Mouse (Mus musculus) T-cell, adult 2 months (primary cell): ENCODE results near the gene Zbtb46.

ENCODE experiments used
- DNase-seq: peaks from one replicate; pipeline ENCODE4 v3.0.0; 2022; ENCODE audit warnings: low spot score

The Zbtb46 gene

DNA sequence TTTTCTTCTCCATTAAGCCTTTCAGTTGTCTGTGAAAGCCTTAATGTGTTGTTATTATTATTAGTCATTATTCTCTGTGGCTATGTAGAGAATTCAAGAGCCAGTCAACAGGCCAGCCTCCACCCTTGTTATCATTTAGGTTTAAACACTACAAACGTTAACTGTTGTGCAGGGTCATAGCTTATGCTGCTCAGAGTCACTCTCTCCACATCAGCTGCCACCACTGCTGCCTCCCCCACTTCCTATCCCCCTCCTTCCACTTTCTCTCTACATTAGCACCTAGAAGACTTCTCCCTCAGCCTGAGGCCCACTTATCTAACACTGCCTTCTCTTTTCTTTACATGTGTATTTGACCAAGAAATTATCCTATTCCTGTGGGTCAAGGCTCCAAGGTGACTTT is 57.7 kb downstream of the Zbtb46 start:
- DNase-seq, result no peak

DNA sequence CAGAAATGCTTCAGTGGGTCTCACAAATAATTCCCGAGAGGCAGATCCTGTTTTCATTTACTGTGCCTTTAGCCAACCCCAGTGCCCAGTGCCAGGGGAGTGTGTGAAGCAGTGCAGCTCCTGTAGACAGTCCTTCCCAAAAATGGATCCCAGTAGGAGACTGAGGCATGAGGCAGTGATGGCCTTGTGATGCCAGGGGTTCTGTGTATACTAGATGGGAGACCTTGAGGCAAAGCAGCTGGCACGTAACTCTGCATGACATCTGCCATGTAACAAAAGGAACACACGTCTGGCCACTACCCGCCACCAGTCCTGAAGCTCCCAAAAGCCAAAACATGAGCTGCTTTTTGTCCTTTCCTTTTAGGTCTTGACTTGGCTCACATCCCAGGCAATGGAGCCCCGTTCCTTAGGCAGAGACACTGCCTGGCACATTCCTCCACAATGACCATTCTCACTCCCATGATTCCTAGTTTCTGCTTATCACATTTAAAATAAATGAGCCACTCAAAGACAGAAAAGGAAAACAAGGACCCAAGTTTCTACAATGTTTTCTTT is 61.9 kb downstream of the Zbtb46 start:
- DNase-seq, result no peak

DNA sequence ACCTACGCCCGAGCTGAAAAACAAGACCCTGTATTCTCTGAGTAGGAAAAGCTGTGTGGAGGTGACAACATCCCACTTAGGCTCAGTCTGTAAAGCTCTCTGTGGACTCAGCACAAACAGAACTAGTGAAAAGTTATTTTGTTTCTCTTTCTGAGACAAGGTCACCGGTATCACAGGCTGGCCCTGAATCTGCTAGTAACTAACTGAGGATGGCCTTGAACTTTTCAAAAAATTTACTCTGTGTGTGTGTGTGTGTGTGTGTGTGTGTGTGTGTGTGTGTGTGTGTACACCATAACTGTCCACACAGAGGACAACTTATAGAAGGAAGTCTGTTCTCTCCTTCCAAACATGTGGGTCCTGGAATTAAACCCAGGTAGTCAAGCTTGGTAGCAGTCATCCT is 65.1 kb downstream of the Zbtb46 start:
- DNase-seq, result no peak

DNA sequence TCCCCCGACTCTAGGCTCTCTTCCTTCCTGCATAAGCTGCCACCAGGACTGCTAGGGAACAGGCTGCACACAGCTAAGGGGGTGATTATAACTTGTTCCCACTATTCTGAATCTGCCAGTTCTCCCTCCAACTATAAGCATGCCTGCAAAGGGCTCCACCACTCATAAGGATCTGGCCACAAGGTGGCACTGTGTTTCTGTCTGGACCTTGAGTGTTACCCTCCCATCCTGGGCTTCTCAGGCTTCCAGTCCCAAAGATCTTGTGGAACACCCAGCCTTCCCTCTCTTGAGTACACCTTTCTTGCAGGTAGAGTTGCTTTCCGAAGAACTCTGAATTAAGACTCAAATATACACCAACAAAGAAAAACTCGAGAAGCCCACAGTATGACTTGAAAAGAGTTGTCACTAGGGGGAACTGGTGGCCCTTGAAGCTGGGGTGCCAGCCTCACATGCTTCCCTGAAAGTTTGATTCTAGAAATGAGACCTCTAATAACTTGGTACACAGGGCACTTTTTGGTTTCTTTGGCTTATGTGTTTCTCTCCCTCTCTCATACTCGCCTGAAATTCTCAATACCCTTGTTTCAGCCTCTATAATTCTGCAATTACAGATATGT is 66.5 kb downstream of the Zbtb46 start:
- DNase-seq, result peak; percentile 68

DNA sequence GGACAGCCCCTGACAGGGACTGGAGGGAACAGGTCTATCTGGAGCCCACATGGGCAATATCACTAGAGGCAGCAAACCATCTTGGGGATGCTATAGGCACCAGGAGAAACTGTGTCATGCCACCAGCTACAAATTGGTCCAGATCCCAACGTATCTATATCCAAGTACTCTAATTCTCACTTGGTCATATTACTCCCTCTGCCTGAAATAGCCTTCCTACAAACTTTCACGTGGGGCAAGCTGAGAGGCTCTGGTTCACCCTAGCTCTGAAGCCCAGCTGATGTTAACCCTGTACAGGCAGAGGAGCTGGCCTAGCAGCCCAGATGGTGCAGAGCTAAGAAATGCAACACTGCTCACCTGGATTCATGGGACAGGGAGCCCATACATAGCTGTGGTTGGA is 67.7 kb downstream of the Zbtb46 start:
- no peak for DNase-seq

DNA sequence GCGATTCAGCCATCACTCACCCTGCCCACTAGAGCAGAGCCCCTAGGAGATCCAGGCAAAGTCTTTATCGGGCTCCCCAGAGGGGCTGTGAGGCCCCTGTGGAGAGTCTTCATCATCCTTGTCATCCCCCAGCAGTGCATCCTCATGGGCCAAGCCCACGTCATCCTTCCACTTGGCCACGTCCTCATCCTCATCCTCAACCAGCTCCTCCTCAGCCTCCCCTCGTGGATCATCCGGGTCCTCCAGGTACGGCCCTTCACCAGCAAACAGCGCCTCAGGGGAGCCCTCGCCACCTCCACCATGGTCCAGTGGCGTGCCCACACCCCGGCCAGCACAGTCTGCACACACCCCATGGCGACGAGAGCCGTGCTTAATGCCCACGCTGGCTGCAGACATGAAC is 68.2 kb downstream of the Zbtb46 start:
- DNase-seq, result no peak

DNA sequence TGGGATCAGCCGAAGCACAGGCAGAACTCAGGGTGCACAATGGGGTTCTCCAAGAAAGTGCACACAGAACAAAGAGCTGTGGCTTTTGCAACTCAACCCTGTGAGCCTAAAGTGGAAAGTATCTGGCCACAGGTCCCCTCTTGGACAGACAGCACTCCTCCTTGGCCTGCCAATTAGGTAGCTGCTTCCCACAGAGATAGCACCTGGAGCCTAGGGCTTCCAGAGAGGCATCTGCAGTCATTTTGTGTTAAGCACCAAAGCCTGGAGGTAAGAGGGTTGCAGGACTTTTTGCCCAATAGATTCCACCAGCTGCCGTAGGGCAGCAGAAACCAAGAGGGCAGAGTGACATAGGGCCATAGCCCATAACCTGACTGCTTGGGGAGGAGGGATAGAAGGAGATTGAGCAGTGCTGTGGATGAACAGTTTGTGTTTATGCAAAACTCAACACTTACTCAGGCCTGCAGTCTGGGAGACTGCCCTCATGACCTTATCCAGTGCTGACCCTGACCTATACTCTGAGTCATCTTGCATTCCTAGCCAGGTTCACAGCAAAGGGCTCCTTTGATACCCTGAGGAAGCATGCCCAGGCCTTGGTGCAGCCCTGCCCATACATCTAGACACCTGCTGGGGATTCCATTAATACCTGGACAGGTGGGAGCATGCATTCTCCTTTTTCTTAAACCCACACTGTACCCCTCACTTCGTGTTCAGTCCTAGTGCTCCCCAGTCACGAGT is 68.9 kb downstream of the Zbtb46 start:
- no peak for DNase-seq

DNA sequence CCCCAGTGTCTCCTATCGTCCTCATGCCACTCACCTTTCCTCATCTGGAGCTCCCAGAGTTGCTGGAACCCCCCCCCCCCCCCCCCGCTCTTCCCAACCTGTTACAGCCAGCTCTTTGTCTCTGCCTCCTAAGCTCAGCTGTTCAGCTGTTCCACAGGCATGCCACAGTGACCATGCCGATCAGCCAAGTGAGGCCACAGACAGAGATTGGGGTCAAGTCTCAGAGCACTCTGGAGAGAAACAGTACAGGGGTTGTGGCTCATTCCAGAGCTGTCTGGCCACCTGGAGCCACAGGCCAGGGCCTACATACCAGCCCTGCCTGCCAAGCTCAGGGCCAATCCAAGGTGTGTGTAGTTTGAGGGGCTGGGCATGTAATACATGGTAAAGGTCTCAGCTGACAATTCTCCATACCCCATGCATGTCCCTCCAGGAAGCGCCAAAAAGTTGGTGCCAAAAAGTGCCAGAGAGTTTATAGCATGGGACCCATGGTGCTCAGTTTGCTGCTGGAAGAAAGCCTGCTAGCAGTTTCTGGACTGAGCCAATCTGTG is 72.5 kb downstream of the Zbtb46 start:
- no peak for DNase-seq

DNA sequence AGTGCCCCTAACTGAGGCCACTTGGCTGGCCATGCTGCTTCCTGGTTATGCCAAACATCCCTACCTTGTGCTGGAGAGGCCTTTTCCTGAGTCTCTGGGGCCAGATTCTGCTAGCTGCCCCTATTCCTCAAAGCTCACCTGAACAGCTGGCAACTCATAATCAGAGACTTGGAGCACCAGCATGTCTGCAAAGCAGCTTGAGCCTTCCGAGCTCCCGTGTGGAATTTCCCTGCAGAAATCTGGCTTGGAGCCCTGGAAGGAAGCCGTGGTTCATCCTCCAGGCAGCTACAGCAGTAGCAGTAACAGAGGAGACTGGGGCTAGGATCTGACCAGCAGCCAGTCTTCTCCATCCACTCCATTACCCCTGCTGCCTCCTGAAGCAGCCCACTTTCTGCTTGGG is 73.3 kb downstream of the Zbtb46 start:
- DNase-seq, result no peak

DNA sequence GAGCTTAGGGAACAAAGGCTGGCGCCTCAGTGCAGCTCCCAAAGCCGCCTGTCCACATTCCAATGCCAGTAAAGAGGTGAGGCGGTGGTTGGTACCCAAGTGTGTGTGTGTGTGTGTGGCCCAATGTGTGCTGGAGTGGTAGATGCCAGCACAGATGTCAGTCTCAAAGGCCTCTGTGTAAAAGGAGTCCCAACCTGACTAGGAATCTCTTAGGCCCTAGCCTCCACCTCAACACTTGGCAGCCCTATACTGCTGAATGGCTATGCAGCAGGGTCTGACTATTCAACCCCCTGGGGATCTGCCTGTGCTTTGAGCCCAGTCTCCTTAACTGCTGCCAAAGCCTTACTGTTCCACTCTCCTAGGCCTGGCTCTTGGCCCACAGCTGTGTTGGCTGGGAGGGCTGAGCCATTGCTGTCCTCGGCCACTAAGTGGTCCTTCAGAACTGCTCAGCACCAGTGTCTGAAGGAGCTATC is 74.3 kb downstream of the Zbtb46 start:
- no peak for DNase-seq

DNA sequence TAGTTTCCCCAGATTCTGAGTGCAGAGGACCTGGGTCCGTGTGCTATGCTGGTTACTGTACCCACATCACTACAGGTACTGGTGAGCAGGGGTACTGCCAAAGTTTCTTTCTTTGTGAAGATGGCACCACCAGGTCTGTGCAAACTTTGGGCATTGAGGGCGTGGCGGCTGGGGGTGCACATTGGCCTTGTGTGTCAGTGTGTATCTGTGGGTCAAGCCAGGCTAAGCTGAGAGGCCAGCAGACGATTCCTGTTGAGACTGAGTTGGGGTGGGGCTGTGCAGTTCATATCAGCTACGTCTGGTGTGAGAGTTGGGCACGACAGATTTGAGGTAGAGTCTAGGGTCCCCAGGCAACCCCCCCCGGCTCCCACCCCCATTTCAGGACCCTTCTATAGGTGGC is 74.8 kb downstream of the Zbtb46 start:
- no peak for DNase-seq

DNA sequence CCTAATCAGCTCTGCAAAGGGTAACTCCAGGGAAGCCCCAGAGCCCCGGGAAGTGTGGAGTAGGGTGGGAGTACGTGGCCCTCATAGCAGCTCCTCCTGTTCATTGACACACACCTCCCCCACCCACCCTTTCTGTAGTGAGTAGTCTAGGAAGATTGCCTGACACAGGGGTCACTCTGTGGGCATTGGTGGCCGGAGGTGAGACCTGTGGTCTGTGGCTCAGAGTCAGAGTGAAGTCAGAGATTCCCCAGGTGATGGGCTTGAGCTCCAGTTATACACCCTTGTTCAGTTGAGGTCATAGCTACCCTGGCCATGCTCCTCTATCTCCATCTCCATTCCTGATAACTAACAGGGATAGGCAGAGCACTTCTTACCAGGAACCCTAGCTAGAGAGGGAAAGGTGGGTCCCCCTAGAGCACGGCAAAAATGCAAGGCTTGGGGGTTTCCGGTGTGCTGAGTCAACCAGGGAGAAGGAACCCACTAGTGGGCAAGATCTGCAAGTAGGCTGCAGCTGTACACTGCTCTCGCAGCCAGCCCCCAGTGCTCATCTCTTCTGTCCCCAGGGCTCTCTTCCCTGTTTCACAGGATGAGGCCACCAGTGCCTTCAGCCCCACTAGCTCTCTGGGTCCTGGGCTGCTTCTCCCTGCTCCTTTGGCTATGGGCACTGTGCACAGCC is 77.5 kb downstream of the Zbtb46 start:
- DNase-seq, result peak; percentile 25

DNA sequence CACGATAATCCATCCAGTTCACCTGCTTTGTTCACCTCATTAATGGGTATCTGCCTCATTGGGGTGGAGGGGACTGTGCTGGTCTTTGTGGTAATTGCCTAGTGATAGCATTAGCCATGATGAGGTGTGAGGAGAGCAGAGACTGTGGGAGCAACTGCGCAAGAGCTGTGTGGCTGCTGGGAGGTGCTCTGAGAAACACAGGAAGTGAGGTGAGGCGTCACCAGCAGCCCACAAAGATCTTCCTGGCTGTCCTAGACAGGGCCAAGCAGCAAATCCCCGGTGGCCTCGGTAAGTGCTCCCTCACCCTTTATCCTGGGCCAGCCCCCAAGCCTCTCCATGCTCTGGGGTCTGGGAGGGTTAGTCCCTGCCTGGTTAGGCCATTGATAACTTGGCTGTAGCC is 78.1 kb downstream of the Zbtb46 start:
- DNase-seq, result peak; percentile 82

DNA sequence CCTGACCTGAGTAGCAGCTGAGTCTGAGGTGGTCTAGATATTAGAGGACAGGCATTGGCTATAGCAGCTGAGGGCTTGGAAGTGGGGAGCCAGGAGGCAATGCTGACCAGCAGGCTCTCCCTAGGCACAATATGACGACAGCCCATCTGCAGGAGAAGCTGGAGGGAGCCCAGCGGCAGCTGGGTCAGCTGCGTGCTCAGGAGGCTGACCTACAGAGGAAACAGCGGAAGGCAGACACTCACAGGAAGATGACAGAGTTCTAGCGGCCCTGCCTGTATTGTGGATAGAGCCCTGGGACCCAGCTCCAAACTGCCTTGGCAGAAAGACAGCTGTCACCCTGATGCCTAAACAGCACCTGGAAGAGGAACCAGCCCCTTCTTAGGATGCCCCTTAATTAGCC is 79.0 kb downstream of the Zbtb46 start:
- DNase-seq, result no peak

DNA sequence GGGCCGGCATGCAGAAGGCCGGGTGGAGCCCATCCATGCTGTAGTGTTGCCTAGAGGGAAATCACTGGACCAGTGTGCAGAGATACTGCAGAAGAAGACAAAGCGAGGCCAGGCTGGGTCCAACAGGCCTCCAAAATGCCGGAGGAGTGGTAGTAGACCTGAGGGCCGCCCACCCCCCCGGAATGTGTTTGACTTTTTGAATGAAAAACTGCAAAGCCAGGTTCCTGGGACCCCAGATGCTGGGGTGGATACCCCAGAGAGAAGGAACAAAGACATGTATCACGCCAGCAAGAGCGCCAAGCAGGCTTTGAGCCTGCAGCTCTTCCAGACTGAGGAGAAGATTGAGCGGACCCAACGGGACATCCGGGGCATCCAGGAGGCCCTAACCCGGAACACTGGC is 79.4 kb downstream of the Zbtb46 start, which contains the start of gene Lime1:
Lime1 (plus strand) TSS at position 301 of the 400 bp plus-strand sequence.
- no peak for DNase-seq

DNA sequence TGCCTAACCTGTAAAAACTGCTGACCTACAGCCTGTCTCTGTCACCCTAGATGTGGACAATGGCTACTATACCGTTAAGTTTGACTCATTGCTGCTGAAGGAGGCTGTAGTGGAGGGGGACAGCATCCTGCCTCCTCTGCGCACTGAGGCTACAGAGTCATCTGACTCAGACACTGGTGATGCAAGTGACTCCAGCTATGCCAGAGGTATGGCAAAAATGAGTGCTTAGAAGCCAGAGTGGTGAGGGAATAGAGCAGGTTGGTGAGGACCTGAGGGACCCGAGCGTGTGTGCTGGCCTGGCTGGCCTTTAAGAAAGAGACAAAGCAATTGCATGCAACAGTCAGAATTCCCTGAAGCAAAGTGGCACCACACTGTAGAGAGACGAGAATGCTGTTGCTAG is 80.5 kb downstream of the Zbtb46 start:
- no peak for DNase-seq

DNA sequence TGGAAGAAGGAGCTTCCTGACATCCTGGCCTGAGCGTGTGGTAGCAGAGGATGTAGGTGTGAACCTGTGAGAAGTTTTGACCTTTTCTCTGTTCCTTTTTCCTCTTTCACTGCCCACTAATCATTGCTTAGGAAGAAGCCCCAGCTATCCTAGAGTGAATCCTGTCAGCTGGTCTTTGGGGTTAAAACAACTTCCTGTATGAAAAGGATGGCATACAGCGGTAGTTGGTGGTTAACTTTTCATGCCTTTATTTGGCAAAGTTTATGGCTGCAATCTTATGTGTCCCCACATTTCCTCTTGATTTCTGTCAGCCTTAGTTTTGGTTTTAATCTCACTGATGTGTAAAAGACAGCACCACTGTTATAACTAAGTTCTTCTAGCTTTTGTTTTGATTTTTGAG is 82.0 kb downstream of the Zbtb46 start:
- DNase-seq, result peak; percentile 52

DNA sequence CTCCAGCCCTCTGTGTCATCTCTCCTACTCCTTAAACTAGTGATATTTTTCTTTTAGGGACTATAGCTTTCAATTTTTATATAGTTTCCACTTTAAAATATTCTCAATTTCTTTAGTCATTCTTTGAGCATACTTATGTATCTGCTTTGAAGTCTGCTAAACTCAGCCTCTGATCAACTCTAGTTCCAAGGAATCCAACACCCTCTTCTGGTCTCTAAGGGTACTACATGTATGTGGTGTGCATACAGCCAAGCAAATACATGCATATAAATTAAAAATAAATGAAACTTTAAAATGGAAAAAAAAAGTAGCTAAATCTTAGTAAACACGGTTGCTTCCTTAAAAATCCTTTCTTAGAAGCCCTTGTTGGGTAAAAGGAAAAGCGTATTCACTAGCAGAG is 83.4 kb downstream of the Zbtb46 start:
- peak; percentile 59 for DNase-seq

DNA sequence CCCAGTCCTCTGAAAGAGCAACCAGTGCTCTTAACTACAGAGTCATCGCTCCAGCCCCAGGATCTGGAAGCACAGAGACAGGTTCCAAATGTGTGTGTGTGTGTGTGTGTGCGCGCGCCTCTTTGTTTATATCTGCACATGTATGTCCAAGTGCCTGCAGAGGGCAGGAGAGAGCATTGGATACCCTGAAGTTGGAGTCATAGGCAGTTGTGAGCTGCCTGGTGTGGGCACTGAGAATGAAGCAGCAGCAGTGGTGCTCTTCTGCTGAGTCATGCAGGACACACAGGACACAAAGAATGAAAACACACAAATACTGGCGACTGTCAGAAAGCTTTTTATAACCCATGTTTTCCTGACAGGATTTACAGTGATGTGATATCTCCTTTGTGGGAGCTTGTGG is 89.2 kb downstream of the Zbtb46 start:
- no peak for DNase-seq

DNA sequence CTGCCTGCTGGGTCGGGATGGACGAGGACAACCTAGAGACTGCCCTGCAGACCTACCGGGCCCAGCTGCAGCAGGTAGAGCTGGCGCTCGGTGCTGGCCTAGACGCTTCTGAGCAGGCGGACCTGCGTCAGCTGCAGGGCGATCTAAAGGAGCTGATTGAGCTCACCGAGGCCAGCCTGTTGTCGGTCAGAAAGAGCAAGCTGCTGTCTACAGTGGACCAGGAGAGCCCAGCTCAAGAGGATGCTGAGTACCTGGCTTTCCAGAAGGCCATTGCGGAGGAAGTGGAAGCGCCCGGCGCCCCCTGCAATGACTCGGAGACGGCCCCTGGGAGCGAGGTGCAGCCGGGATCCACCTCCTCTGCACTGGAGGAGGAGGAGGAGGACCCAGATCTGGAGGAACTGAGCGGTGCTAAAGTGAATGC is 93.6 kb downstream of the Zbtb46 start:
- DNase-seq, result no peak

DNA sequence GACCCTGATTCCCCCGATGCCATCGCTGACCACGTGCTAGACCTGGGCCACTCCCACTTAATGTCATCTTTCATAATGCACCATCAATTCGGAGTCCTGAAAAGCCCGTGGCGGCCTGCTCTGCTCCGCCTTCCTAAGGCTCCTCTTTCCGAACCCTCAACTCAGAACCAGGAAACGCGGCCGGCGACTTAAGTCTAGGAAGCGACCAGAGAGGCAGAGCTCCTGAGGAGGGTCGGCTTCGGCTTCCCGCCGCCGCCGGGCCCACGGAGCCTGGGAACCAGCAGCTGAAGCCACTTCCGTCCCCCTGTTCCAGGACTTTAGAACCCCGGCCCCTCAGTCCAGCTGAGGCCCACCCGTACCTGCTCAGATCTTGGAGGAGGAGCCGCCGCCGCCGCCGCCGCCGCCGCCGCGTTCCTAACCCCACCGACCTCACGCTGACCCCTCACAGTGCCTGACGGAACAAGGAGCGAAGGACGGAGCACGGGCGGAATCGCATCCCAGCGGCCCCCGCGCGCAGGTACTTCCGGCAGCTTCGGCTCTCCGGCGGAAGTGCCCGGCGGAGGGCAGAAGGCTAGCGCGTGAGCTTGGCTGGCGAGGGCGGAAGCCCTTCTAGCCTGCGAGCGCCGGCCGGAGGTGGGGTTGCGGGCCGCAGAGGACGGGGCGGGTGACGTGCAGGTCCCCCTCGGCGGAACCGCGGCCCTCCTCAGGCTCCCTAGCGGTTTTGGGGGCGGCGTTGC is 94.2 kb downstream of the Zbtb46 start, which contains the start of the genes Zgpat and Arfrp1:
Zgpat (plus strand) TSS at position 69 of the 737 bp plus-strand sequence.
Arfrp1 (minus strand) TSS at position 545 of the 737 bp plus-strand sequence.
- peak; percentile 82 for DNase-seq

DNA sequence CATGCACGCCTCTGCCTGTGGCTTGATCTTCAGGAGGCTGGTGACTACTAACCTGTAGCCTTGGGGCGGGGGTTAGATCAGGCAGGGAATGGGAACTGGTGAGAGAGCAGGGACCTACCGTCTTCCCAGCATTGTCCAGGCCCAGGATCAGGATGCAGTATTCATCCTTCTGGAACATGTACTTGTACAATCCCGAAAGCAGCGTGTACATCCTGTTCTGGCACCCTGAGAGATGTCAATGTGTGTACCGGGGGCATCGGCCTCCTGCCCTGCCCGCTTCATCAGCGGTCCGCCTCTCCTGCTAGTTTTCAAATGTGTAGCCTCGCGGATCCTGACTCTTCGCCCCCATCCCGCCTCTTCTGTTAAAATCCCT is 94.8 kb downstream of the Zbtb46 start:
- no peak for DNase-seq
